Mouse (Mus musculus): ENCODE measurements around the gene Mier3. TPM values are rescaled to one million over a fixed set of nuclear protein-coding genes. Genes with fewer than 3 reads are reported as not detected.
"Not testable (repeated sequence)": the region's sequence is repeated elsewhere in the genome, so short reads cannot be mapped to it uniquely, and the experiment has no call there.

Mier3 gene
- total RNA-seq, 2 experiments from 2014 or later: 46.7 to 48.9 TPM

DNA sequence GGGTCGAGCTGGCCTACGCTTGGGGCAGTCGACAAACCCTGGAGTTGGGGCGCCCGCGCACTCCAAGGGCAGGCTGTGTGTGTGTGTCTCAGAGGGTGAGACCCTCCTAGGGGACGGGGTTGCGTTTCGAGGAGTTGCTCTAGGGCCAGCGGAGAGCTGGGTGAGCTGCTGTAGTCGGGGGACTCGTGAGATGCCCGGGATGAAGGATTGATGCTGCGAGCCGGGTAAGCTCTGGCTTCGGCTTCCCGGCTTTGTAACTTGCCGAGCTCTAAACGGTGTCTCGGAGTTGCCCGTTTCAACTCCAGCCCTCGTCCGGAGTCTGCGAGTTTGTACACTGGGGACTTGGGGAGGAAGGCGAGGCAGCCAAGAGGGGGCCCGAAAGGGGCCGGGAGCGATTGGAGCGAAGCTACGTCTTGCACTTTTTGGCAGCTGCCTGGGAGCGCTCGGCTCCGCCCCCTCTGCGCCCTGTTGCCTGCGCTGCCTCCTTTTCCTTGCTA, 6.6 kb downstream of the Mier3 start:
- DNase-seq (ENCODE audit: low spot score in 2 of 2): peak; percentile 41 to 56

DNA sequence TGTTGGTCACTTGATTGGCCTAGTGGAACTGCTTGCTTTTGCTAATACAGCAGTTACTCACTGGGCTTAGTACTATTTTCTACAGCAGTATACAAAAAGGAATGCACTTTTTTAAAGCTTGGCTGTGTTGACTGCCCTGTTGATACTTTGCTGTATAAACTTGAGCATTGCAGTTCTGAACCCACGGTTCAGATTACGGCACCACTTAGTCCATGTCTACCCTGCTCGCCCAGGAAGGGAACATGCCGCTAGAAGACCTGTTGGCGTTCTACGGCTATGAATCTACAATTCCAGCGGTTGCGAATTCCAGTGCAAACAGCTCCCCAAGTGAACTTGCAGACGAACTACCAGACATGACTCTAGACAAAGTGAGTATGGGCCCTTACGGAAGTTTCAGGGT, 22.6 kb downstream of the Mier3 start:
- no peak for DNase-seq (ENCODE audit: low spot score in 2 of 2)

DNA sequence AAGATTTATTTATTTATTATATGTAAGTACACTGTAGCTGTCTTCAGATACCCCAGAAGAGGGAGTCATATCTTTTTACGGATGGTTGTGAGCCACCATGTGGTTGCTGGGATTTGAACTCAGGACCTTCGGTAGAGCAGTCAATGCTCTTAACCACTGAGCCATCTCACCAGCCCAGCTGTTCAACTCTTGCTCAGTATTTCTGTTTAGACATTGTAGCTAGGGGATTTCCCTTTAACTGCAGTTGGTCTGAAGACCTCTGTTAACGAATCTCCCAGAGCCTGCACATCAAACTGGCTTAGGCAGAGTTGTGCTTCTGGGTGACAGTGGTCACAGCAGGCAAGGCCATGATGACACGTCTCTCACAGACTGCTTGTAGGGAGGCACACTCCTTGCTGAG, 23.2 kb downstream of the Mier3 start:
- not testable (repeated sequence) for DNase-seq (ENCODE audit: low spot score in 2 of 2)

DNA sequence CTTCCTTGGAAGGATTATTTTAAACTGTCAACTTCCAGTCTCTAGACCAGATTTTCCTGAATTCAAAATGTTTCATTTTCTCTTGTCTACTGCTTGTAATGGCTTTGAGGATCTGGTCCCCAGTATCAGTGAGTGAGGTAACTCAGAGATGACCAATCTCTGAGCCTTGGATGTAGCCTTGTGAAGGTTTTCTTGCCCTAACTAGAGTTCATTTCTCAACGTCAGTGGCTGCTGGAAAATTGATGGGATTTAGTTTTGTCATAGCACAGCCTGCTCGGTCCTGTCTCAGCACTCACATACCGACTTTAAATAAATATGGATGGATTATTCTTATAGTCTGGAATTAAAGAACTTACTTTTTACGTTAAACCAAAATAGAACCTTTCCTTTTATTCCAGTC, 29.8 kb downstream of the Mier3 start:
- no peak for DNase-seq (ENCODE audit: low spot score in 2 of 2)

- no peak for DNase-seq (ENCODE audit: low spot score in 2 of 2)
These were observed 38.9 kb downstream of the Mier3 start for GRCm38 (mm10) chr13:111719726-111720125.

- DNase-seq (ENCODE audit: low spot score in 2 of 2): no peak
These were observed 44.0 kb downstream of the Mier3 start for GRCm38 (mm10) chr13:111724811-111725164.

GRCm38 (mm10) chr13:111725165-111726077, 44.6 kb downstream of the Mier3 start:
- DNase-seq (ENCODE audit: low spot score in 2 of 2): peak; percentile 85 to 95

- no peak for DNase-seq (ENCODE audit: low spot score in 2 of 2)
These were observed 46.1 kb downstream of the Mier3 start for GRCm38 (mm10) chr13:111726898-111727297.

DNA sequence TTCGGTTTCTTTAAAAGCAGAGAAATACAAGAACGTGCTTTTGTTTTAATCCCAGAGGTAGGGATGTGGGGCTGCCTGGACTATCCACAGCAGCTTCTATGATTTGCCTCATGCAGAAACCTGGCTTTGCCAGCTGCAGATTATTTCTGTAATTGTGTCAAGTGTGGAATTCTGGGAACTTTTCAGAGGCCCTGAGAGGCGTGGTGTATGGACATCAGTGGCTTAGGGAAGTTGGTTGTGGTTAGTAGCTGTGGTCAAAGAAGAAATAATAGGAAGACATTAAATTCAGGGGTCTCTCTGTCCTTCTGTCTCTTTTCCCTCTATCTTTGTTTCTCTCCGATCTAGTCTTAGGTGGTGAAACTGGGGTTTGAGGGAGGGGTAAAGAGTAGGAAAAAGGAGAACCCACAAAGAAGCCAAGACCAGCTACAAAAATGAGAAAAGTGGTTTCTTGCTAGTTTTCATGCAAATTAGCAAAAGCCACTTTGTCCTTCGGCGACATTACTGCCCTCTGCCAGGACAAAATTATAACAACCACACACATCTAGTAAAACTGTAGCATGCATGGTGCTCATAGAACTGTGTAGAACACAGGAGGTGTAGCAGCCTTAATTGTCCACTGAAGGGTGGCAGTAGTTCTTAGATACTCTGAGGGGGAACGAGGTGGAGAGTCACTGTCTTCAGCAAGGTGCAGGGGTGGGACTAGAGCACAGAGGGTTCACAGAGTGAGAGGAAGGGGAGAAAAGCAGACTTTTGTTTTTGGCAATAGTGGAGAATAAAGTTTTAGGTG, 60.6 kb downstream of the Mier3 start:
- DNase-seq (ENCODE audit: low spot score in 2 of 2): no peak

GRCm38 (mm10) chr13:111741991-111742615, 61.3 kb downstream of the Mier3 start:
- DNase-seq (ENCODE audit: low spot score in 2 of 2): no peak

DNA sequence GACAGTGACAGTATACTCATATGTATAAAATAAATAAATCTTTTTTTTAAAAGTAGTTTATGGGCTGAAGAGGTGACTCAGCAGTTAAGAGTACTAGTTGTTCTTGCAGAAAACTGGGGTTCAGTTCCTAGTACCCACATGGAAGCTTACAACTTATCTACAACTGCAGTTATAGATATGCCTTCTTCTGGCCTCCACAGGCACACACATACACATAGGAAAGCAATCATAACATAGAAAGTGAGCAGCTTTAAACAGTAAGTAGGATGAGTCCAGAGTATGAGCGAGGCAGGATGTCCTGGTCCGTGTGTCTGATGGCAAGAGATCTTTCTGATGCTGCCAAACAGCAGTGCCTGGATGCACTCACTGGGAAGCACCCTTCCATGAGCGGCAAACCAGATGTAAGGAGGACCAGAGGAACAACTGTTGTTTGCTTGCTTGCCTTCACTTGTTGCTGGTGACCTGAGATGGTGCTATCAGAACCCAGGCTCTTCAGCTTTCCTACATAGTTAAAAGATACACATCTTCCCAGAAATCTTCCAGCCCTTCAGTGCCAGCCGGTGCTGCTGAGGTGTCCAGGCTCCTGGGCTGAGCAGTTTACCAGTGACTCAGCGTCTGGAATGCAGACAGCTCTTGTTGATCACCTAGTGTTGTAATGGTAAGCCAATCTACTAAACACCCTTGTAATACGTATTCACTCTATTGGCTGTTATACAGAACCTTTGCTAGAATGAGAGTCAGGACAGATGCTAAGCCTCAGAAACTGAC, 63.6 kb downstream of the Mier3 start:
- DNase-seq (ENCODE audit: low spot score in 2 of 2): no peak

- no peak for DNase-seq (ENCODE audit: low spot score in 2 of 2)
These were observed 64.4 kb downstream of the Mier3 start for GRCm38 (mm10) chr13:111745216-111745615.

- no peak for DNase-seq (ENCODE audit: low spot score in 2 of 2)
These were observed 66.1 kb downstream of the Mier3 start for GRCm38 (mm10) chr13:111746831-111747230.

DNA sequence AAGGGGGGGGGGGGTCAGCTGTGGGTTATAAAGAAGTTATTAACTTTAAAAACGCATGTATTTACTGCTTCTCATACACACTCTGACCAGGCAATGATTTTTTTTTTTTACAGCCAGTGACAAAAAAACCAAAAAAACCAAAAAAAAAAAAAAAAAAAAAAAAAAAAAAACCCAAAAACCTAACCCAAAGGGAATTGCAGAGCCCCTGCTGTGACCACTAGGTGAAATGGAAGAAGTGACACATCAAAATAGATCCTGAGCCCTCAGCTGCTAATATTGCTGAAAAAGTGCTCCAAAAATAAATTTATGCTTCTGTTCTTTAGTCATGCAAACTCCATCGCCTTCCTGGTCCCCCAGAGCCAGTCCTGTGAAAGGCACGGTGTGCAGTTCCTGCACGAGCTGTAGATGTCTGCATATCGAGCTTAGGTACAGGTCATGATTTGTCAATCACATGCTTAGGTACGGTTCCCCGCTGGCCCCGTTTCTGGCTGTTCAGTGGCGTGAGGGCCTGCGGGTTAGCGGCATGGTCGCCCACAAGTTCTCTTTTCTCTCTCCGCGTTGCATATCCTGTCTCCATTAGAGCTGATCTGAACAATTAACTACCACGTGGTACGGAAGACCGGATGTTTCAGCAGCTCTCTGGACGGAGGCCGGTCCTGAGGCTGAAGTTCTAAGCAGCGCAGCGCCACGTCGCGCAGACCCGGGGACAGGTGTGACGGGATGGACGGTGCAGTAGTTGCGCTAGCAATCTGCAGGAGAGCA, 67.7 kb downstream of the Mier3 start:
- DNase-seq (ENCODE audit: low spot score in 2 of 2): no peak

GRCm38 (mm10) chr13:111753321-111753720, 72.5 kb downstream of the Mier3 start:
- no peak for DNase-seq (ENCODE audit: low spot score in 2 of 2)

GRCm38 (mm10) chr13:111755377-111755776, 74.6 kb downstream of the Mier3 start:
- DNase-seq (ENCODE audit: low spot score in 2 of 2): no peak

GRCm38 (mm10) chr13:111755937-111756336, 75.2 kb downstream of the Mier3 start:
- no peak for DNase-seq (ENCODE audit: low spot score in 2 of 2)

GRCm38 (mm10) chr13:111756986-111757385, 76.2 kb downstream of the Mier3 start:
- DNase-seq (ENCODE audit: low spot score in 2 of 2): no peak

- no peak for DNase-seq (ENCODE audit: low spot score in 2 of 2)
These were observed 81.7 kb downstream of the Mier3 start for GRCm38 (mm10) chr13:111762526-111762925.

Measured in adrenal gland, postnatal 4 days (tissue).